Mouse (Mus musculus) stomach, embryonic 16.5 days (tissue): Measurements from ENCODE around the gene Inhbe. TPM values are rescaled to one million over a fixed set of nuclear protein-coding genes. Genes with fewer than 3 reads are reported as not detected.

Source experiments
- ATAC-seq: fragments of 200-750 bp; cut with Nextera tagmentation; 2 replicates; pipeline ENCODE4 v1.8.0; 2017; ENCODE audit warnings: moderate number of reproducible peaks, moderate TSS enrichment; ENCODE audit not compliant: insufficient read depth, low FRiP score
- H3K27ac ChIP-seq: fragments of 300-500 bp; sonication (generic); 2 replicates; pipeline ENCODE4 v1.5.1; 2014; ENCODE audit warnings: low read length
- H3K27me3 ChIP-seq: fragments of 300-500 bp; sonication (generic); 2 replicates; pipeline ENCODE4 v1.6.1; 2014; ENCODE audit warnings: low read length, control low read depth, mixed read lengths; ENCODE audit not compliant: control insufficient read depth, insufficient read depth
- H3K36me3 ChIP-seq: fragments of 300-500 bp; sonication (generic); 2 replicates; pipeline ENCODE4 v1.6.1; 2014; ENCODE audit warnings: low read length; ENCODE audit not compliant: control insufficient read depth, insufficient read depth
- H3K4me1 ChIP-seq: fragments of 300-500 bp; sonication (generic); 2 replicates; pipeline ENCODE4 v1.6.1; 2014; ENCODE audit warnings: low read length, control low read depth, mixed read lengths; ENCODE audit not compliant: control insufficient read depth, insufficient read depth
- H3K4me2 ChIP-seq: fragments of 300-500 bp; sonication (generic); 2 replicates; pipeline ENCODE4 v1.6.1; 2014; ENCODE audit warnings: low read depth, low read length, mixed read lengths
- H3K4me3 ChIP-seq: fragments of 300-500 bp; sonication (generic); replicated peaks from 2 replicates; pipeline ENCODE4 v1.5.1; 2014; ENCODE audit warnings: mild to moderate bottlenecking, low read length
- H3K9ac ChIP-seq: fragments of 300-500 bp; sonication (generic); 2 replicates; pipeline ENCODE4 v1.6.1; 2014; ENCODE audit warnings: low read length
- H3K9me3 ChIP-seq: fragments of 300-500 bp; sonication (generic); replicated peaks from 2 replicates; pipeline ENCODE4 v1.6.1; 2016; ENCODE audit warnings: low read length, control low read depth; ENCODE audit not compliant: control insufficient read depth
- WGBS: fragments of 180-500 bp; shearing (Covaris S2); extraction: QIAGEN DNeasy Blood & Tissue Kit; methylation state at CpG from one replicate; pipeline ENCODE4 v1.1.7; 2014; 5-methylcytosine and 5-hydroxymethylcytosine counted together
- polyA plus RNA-seq: library from polyadenylated mRNA; unstranded; fragments of >200 nt; fragmentation: Nextera tagmentation; extraction: Ambion mirVana; gene quantifications from 2 replicates; pipeline ENCODE4 v1.2.1, GENCODE M21; 2015

Gene Inhbe
- polyA plus RNA-seq, 1 experiment from 2014 or later, result 0.06 TPM

GRCm38 (mm10) chr10:127327461-127328145, 26.6 kb downstream of the Inhbe start:
- Histone ChIP-seq H3K36me3 (no peaks in the 10 kb centered on the region), H3K27me3 (peaks cover 23% of the 10 kb centered on the region)
- WGBS, result 51% methylated on average over 18 of the region's 18 CpGs

GRCm38 (mm10) chr10:127326828-127327227, 27.4 kb downstream of the Inhbe start:
- Histone ChIP-seq H3K27me3 (peaks cover 23% of the 10 kb centered on the region), H3K27ac (no peak overlapping the region), H3K36me3 (no peaks in the 10 kb centered on the region), H3K9ac (peak overlapping the region; percentile 73), H3K9me3 (no peaks in the 10 kb centered on the region; the same call in 1 of the 2 replicates), H3K4me3 (peak overlapping the region; percentile 46), H3K4me1 (peaks cover 11% of the 10 kb centered on the region), H3K4me2 (peak overlapping the region; percentile 93)
- ATAC-seq, result no peak; the same call in 1 of the 2 replicates
- 10% methylated on average over 29 of the region's 29 CpGs for WGBS

More at GRCm38 (mm10) chr10:127327461-127328145, 26.6 kb downstream of the Inhbe start:
- H3K9ac ChIP-seq, result no peak overlapping the region
- no peak overlapping the region for H3K27ac ChIP-seq
- no peaks in the 10 kb centered on the region; the same call in 1 of the 2 replicates for H3K9me3 ChIP-seq
- no peak for ATAC-seq
- peaks cover 11% of the 10 kb centered on the region for H3K4me1 ChIP-seq
- H3K4me3 ChIP-seq, result no peak overlapping the region
- H3K4me2 ChIP-seq, result no peak overlapping the region

DNA sequence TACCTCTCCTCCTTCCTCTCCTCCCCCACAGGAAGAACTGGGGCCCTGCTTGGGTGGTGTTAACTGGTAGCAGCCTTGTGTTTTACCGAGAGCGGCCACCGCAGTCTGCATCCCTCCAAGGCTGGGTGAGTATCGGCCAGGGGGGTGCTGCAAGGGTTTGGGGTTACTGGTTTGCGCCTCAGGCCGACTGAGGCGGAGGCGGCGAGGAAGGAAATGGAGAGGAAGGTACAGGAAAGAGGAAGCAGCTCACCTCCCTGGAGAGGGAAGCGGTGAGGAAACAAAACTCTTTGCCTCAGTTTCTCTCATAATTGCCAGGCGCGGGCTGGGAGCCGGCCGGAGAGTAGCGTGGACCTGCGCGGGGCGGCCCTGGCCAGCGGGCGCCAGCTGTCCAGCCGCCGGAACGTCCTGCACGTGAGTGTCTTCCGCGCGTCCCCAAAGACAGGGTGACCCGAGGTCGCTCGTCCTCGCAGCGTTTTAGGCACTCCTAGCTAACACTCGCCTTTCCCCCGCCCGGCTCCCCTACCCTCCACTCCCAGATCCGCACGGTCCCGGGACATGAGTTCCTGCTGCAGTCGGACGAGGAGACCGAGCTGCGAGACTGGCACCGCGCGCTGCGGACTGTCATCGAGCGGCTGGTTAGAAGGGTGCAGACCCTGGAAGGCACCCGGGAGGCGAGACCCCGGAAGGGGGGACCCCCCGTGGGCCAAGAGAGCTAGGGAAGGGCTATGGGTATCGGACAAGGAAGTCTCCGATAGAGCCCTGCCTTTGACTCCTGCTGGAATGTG, 28.0 kb downstream of the Inhbe start:
- 2% methylated on average over 54 of the region's 54 CpGs for WGBS
- Histone ChIP-seq H3K27ac (no peak overlapping the region), H3K9ac (peak overlapping the region; percentile 73), H3K9me3 (no peaks in the 10 kb centered on the region; the same call in 1 of the 2 replicates), H3K27me3 (peaks cover 23% of the 10 kb centered on the region), H3K4me2 (peak overlapping the region; percentile 93), H3K4me3 (peak overlapping the region; percentile 46), H3K36me3 (no peaks in the 10 kb centered on the region), H3K4me1 (peaks cover 11% of the 10 kb centered on the region)
- ATAC-seq, result no peak; the same call in 1 of the 2 replicates

DNA sequence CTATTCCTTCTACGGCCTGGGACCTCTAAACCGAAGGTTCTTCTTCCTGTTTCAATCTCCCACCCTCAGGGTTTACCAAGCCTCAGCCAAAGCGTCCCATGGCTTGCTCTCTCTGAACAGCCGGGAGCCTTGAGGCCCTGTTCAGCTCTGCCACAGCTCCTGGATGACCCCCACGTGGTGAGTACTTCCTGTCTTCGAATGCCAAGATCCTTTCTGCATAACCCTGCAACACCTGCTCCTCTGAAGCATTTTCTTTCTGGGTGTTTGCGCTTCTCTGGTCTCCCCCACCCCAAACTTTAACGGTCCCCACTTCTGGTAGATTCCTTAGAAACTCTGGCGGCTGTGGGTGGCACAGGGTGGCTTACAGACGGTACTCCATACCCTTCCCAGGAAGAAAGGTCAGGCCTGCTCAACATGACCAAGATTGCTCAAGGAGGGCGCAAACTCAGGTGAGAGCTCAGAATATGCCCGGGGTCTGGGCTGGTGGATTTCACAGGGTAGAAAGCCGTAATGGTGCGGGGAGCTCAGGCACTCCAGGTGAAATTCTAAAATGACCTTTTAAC, 28.7 kb downstream of the Inhbe start:
- H3K4me1 ChIP-seq, result peaks cover 11% of the 10 kb centered on the region
- no peak for ATAC-seq
- H3K36me3 ChIP-seq, result no peaks in the 10 kb centered on the region
- H3K4me2 ChIP-seq, result peak overlapping the region; percentile 93
- 36% methylated on average over 14 of the region's 14 CpGs for WGBS
- H3K9me3 ChIP-seq, result no peaks in the 10 kb centered on the region; the same call in 1 of the 2 replicates
- peaks cover 23% of the 10 kb centered on the region for H3K27me3 ChIP-seq
- no peak overlapping the region for H3K27ac ChIP-seq
- H3K4me3 ChIP-seq, result peak overlapping the region; percentile 46
- peak overlapping the region; percentile 73 for H3K9ac ChIP-seq

DNA sequence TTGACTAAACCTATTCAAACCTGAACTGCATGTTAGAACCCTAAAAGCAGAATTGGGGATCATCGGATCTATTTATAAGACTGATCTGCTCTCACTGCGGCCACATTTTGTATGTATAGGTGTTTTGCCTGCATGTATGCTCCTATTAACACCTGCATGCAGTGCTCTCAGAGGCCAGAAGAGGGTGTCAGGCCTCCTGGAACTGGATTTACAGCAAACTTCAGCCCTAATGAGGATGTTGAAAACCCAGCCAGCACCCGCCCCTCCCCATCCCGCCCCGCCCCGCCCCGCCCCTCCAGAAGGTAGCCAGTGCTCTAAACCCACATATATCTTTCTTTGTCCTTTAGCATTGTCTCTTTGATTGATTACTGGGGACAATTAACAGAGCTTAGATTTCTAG, 29.7 kb downstream of the Inhbe start:
- Histone ChIP-seq H3K9me3 (no peaks in the 10 kb centered on the region; the same call in 1 of the 2 replicates), H3K4me1 (peaks cover 11% of the 10 kb centered on the region), H3K36me3 (no peaks in the 10 kb centered on the region), H3K27me3 (peaks cover 23% of the 10 kb centered on the region), H3K4me3 (no peak overlapping the region), H3K27ac (no peak overlapping the region), H3K4me2 (no peak overlapping the region), H3K9ac (no peak overlapping the region)
- WGBS, result 5% methylated on average over 7 of the region's 7 CpGs
- no peak for ATAC-seq

GRCm38 (mm10) chr10:127323131-127323855, 30.9 kb downstream of the Inhbe start:
- ATAC-seq, result no peak
- Histone ChIP-seq H3K4me3 (0 out of 2 replicates have a peak overlapping the region, but pooled peaks have one; percentile 15), H3K9ac (no peak overlapping the region), H3K4me2 (no peak overlapping the region), H3K27ac (no peak overlapping the region), H3K27me3 (peaks cover 21% of the 10 kb centered on the region), H3K4me1 (peaks cover 11% of the 10 kb centered on the region), H3K36me3 (no peaks in the 10 kb centered on the region), H3K9me3 (no peaks in the 10 kb centered on the region; the same call in 1 of the 2 replicates)
- WGBS, result 65% methylated on average over 17 of the region's 17 CpGs

DNA sequence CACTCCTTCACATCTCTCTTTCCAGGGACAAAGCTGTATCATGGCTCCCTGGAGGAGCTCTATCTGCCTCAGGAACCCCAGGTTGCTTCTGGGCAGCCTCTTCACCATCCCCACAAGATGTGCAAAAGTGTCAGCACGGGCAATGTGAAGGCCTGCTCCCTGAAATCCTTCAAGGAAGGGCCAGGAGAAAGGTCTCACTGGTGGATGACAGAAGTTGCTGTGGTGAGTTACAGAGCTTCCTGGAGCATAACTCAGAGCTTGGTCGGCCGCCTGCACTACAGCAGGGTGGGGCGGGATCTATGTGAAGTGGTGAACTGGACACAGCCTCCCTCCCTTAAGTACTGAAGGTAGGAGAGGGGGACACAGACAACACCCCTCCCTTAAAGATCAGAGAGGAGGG, 31.5 kb downstream of the Inhbe start:
- H3K9me3 ChIP-seq, result no peaks in the 10 kb centered on the region; the same call in 1 of the 2 replicates
- ATAC-seq, result no peak
- no peaks in the 10 kb centered on the region for H3K36me3 ChIP-seq
- 58% methylated on average over 4 of the region's 4 CpGs for WGBS
- H3K27ac ChIP-seq, result no peak overlapping the region; the same call in 1 of the 2 replicates
- no peak overlapping the region for H3K4me2 ChIP-seq
- H3K27me3 ChIP-seq, result peaks cover 17% of the 10 kb centered on the region
- H3K9ac ChIP-seq, result no peak overlapping the region
- H3K4me3 ChIP-seq, result no peak overlapping the region
- peaks cover 11% of the 10 kb centered on the region for H3K4me1 ChIP-seq

DNA sequence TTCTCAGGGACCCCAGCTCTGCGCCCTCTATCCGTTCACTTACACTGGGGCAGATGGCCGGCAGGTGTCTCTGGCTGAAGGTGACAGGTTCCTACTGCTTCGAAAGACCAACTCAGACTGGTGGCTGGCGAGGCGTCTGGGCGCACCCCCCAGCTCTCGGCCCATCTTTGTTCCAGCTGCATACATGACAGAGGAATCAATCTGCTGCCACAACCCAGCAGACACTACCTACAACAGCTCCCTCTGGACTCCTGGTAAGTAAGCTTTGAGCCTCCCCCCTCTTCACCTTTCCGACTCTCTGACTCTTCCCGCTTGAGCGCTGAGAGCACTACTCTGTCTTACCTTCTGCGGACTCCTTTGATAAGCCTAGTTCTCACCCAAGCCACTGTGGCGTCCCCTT, 32.0 kb downstream of the Inhbe start:
- Histone ChIP-seq H3K4me2 (no peak overlapping the region), H3K27me3 (peaks cover 12% of the 10 kb centered on the region), H3K36me3 (no peaks in the 10 kb centered on the region), H3K27ac (no peak overlapping the region), H3K4me3 (no peak overlapping the region), H3K9ac (no peak overlapping the region), H3K9me3 (no peaks in the 10 kb centered on the region; the same call in 1 of the 2 replicates), H3K4me1 (peaks cover 11% of the 10 kb centered on the region)
- no peak for ATAC-seq
- WGBS, result 57% methylated on average over 13 of the region's 13 CpGs
